Mouse (Mus musculus) retina, embryonic 14.5 days (tissue): Measurements from ENCODE around the gene Glmp.
"Not testable (repeated sequence)": the region's sequence is repeated elsewhere in the genome, so short reads cannot be mapped to it uniquely, and the experiment has no call there.

Experiments
- DNase-seq: peaks from one replicate; pipeline ENCODE4 v3.0.0-alpha.2; 2015; ENCODE audit warnings: low spot score

Glmp gene

DNA sequence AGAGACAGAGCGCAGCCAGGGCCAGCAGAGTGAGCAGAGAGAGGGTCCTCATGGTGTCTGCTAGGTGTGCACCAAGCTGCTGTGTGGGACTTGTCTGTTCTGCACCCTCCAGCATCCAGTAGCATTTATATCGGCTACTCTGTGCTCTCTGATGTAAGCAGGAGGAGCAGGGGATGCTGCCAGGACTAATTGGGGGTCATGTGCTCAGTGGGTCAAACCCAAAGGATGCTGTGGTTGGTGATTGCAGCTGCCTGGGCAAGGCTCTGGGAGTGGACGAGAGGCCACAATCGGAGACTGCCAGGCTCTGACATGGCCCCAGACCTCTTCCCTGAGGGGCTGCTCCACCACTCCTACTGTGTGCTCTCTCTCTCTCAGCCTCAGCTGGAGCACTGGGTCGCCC, 53.8 kb downstream of the Glmp start, which contains the start of gene Bglap2:
Gene Bglap2 (minus strand): TSS at position 101 of the 400 bp plus-strand sequence.
- not testable (repeated sequence) for DNase-seq
